Mouse (Mus musculus) CH12.LX (cell line): ENCODE measurements around the gene B4galt3. TPM values are rescaled to one million over a fixed set of nuclear protein-coding genes. Genes with fewer than 3 reads are reported as not detected.
A peak's percentile ranks its signal among the peaks of the same experiment; 100 is the strongest.

Experiments used
- DNase-seq: peaks from one replicate; pipeline ENCODE4 v3.0.0-alpha.2; 2013; ENCODE audit errors: extremely low read depth
- H3K27ac ChIP-seq: 2 replicates; pipeline ENCODE4 v1.5.1; 2012; ENCODE audit warnings: low read depth, mild to moderate bottlenecking, control low read depth, moderate library complexity; ENCODE audit not compliant: insufficient read depth
- H3K27me3 ChIP-seq: replicated peaks from 2 replicates; pipeline ENCODE3; 2012; ENCODE audit warnings: inconsistent platforms
- H3K36me3 ChIP-seq, 2 experiments: replicated peaks in 1 of 2; 2 replicates each; pipeline versions ENCODE3 to v1.6.1; 2012; ENCODE audit warnings: inconsistent platforms in 1 of 2, low read length in 1 of 2, mild to moderate bottlenecking in 1 of 2, mixed read lengths in 1 of 2, moderate library complexity in 1 of 2; ENCODE audit not compliant: control insufficient read depth in 1 of 2, insufficient read depth in 1 of 2
- H3K4me1 ChIP-seq, 2 experiments: 2 replicates each; pipeline ENCODE4 v1.6.1; 2012; ENCODE audit warnings: inconsistent platforms in 1 of 2, moderate library complexity in 1 of 2; ENCODE audit not compliant: insufficient read depth in 2 of 2, control insufficient read depth in 1 of 2
- H3K4me2 ChIP-seq: 2 replicates; pipeline ENCODE4 v1.6.1; 2012; ENCODE audit warnings: low read depth, mild to moderate bottlenecking, control low read depth; ENCODE audit not compliant: poor library complexity, insufficient read depth, severe bottlenecking
- H3K4me3 ChIP-seq, 3 experiments: fragments of 150-350 bp in 1 of 3; sonication (generic) in 1 of 3; replicated peaks in 1 of 3; 2 replicates each; pipeline versions ENCODE3 to v1.5.1; 2011 to 2012; ENCODE audit warnings: low read depth in 2 of 3, low read length in 2 of 3, mild to moderate bottlenecking in 2 of 3, moderate library complexity in 2 of 3, control low read depth in 1 of 3, improper control_type of control experiment in 1 of 3, inconsistent platforms in 1 of 3, mixed read lengths in 1 of 3; ENCODE audit not compliant: poor library complexity in 1 of 3
- H3K79me2 ChIP-seq: replicated peaks from 2 replicates; pipeline ENCODE4 v1.6.1; 2012; ENCODE audit warnings: mild to moderate bottlenecking, moderate library complexity; ENCODE audit not compliant: control insufficient read depth, poor library complexity, insufficient read depth, severe bottlenecking; ENCODE audit errors: extremely low read depth
- H3K9ac ChIP-seq: 2 replicates; pipeline ENCODE4 v1.6.1; 2012; ENCODE audit warnings: low read depth, mild to moderate bottlenecking, control low read depth, moderate library complexity; ENCODE audit not compliant: insufficient read depth
- H3K9me3 ChIP-seq: replicated peaks from 2 replicates; pipeline ENCODE3; 2012; ENCODE audit warnings: low read length, inconsistent platforms, mixed read lengths
- BHLHE40 ChIP-seq: IDR thresholded peaks from 2 replicates; pipeline ENCODE4 v1.6.1; 2011; ENCODE audit warnings: mild to moderate bottlenecking, low read depth, low read length, improper control_type of control experiment
- CHD2 ChIP-seq: IDR thresholded peaks from 2 replicates; pipeline ENCODE4 v1.6.1; 2011; ENCODE audit warnings: low read length, improper control_type of control experiment
- CTCF ChIP-seq, 2 experiments: IDR thresholded peaks in 1 of 2; conservative IDR thresholded peaks in 1 of 2; 2 replicates each; pipeline ENCODE4 v1.5.1; 2011 to 2012; ENCODE audit warnings: low read depth in 2 of 2, low read length in 2 of 2, improper control_type of control experiment in 1 of 2, inconsistent platforms in 1 of 2, mild to moderate bottlenecking in 1 of 2, moderate library complexity in 1 of 2
- E2F4 ChIP-seq: IDR thresholded peaks from 2 replicates; pipeline ENCODE4 v1.6.1; 2011; ENCODE audit warnings: low read depth, low read length, improper control_type of control experiment; ENCODE audit not compliant: insufficient replicate concordance
- ELF1 ChIP-seq: IDR thresholded peaks from 2 replicates; pipeline ENCODE4 v1.6.1; 2014; ENCODE audit warnings: low read depth, mild to moderate bottlenecking, inconsistent platforms, low read length, improper control_type of control experiment
- ETS1 ChIP-seq: conservative IDR thresholded peaks from 2 replicates; pipeline ENCODE4 v1.6.1; 2012; ENCODE audit warnings: low read depth, mild to moderate bottlenecking, inconsistent platforms, low read length, improper control_type of control experiment, moderate library complexity
- IRF4 ChIP-seq: IDR thresholded peaks from 2 replicates; pipeline ENCODE4 v1.6.1; 2014; ENCODE audit warnings: low read depth, mild to moderate bottlenecking, inconsistent platforms, low read length, improper control_type of control experiment
- JUN ChIP-seq: IDR thresholded peaks from 2 replicates; pipeline ENCODE4 v1.6.1; 2011; ENCODE audit warnings: low read depth, mild to moderate bottlenecking, low read length, improper control_type of control experiment, moderate library complexity; ENCODE audit not compliant: insufficient read depth
- JUND ChIP-seq: conservative IDR thresholded peaks from 2 replicates; pipeline ENCODE4 v1.6.1; 2011; ENCODE audit warnings: low read depth, low read length, improper control_type of control experiment
- KAT2A ChIP-seq: IDR thresholded peaks from 2 replicates; pipeline ENCODE4 v1.6.1; 2012; ENCODE audit warnings: low read length, improper control_type of control experiment, inconsistent platforms; ENCODE audit not compliant: insufficient replicate concordance
- MAFK ChIP-seq: IDR thresholded peaks from 2 replicates; pipeline ENCODE4 v1.6.1; 2011; ENCODE audit warnings: low read length, improper control_type of control experiment; ENCODE audit not compliant: insufficient replicate concordance
- MAX ChIP-seq: IDR thresholded peaks from 2 replicates; pipeline ENCODE4 v1.6.1; 2011; ENCODE audit warnings: low read length, improper control_type of control experiment
- MEF2A ChIP-seq: IDR thresholded peaks from 2 replicates; pipeline ENCODE4 v1.6.1; 2014; ENCODE audit warnings: low read depth, mild to moderate bottlenecking, inconsistent platforms, low read length, improper control_type of control experiment, borderline replicate concordance
- MXI1 ChIP-seq: IDR thresholded peaks from 2 replicates; pipeline ENCODE4 v1.6.1; 2011; ENCODE audit warnings: mild to moderate bottlenecking, low read depth, low read length, improper control_type of control experiment
- RAD21 ChIP-seq: IDR thresholded peaks from 2 replicates; pipeline ENCODE4 v1.6.1; 2011; ENCODE audit warnings: low read depth, mild to moderate bottlenecking, low read length, improper control_type of control experiment, moderate library complexity
- SIN3A ChIP-seq: IDR thresholded peaks from 2 replicates; pipeline ENCODE4 v1.6.1; 2012; ENCODE audit warnings: low read length, improper control_type of control experiment, inconsistent platforms
- SMC3 ChIP-seq: IDR thresholded peaks from 2 replicates; pipeline ENCODE4 v1.6.1; 2011; ENCODE audit warnings: low read depth, low read length, improper control_type of control experiment
- TBP ChIP-seq: conservative IDR thresholded peaks from 2 replicates; pipeline ENCODE4 v1.6.1; 2011; ENCODE audit warnings: low read depth, low read length, improper control_type of control experiment
- UBTF ChIP-seq: IDR thresholded peaks from 2 replicates; pipeline ENCODE4 v1.6.1; 2012; ENCODE audit warnings: low read depth, mild to moderate bottlenecking, inconsistent platforms, low read length, improper control_type of control experiment, moderate library complexity
- USF1 ChIP-seq: IDR thresholded peaks from 2 replicates; pipeline ENCODE4 v1.6.1; 2014; ENCODE audit warnings: low read depth, mild to moderate bottlenecking, inconsistent platforms, low read length, improper control_type of control experiment
- USF2 ChIP-seq: conservative IDR thresholded peaks from 2 replicates; pipeline ENCODE4 v1.6.1; 2011; ENCODE audit warnings: low read depth, low read length, improper control_type of control experiment
- ZNF384 ChIP-seq: IDR thresholded peaks from 2 replicates; pipeline ENCODE4 v1.6.1; 2012; ENCODE audit warnings: low read depth, low read length, improper control_type of control experiment, inconsistent platforms
- dilution Hi-C: fragments of 300-500 bp; cut with MboI; formaldehyde crosslinking; loops from 2 replicates; pipeline ENCODE4 v1.14.3; 2020; ENCODE audit warnings: low sequenced_read_pairs; ENCODE audit not compliant: extremely low pct_unique_long_range_greater_than_20kb, extremely low pct_ligation_motif_present
- in situ Hi-C: fragments of 300-500 bp; cut with MboI; formaldehyde crosslinking; loops from 3 replicates; pipeline ENCODE4 v1.14.3; 2019; ENCODE audit warnings: low sequenced_read_pairs, low pct_ligation_motif_present, low pct_unique_long_range_greater_than_20kb, mixed read lengths
- polyA plus RNA-seq: library from polyadenylated mRNA; unstranded; fragments of >175 nt; gene quantifications from 2 replicates; pipeline ENCODE4 v1.2.1, GENCODE M21; 2012; ENCODE audit warnings: low read depth; ENCODE audit not compliant: insufficient read length
- total RNA-seq, 2 experiments: library from RNA; depleted of rRNA; stranded (reverse); fragments of 300-350 nt in 1 of 2; fragments of >200 nt in 1 of 2; gene quantifications; 2 replicates each; pipeline ENCODE4 v1.2.3; 2012 to 2014

B4galt3 gene
- total and polyA plus RNA-seq, 3 experiments, result 19.3 to 27.8 (median 23.1) TPM

GRCm38 (mm10) chr1:171220871-171221270, 49.3 kb upstream of the B4galt3 start:
- in situ Hi-C loops, result loop anchor here (5.0 to 10.0 kb wide), 2 partner anchors 109 to 326 kb away; partner anchors contain the start of gene Cfap126
- Histone ChIP-seq H3K4me2 (peak overlapping the region; percentile 93), H3K79me2 (no peaks in the 10 kb centered on the region), H3K9ac (peak overlapping the region; percentile 80; the same call in 1 of the 2 replicates), H3K9me3 (no peaks in the 10 kb centered on the region), H3K4me3 (peak overlapping the region in 2 of 3 experiments; percentile 67 to 69), H3K36me3 (peaks cover 20 to 34% of the 10 kb centered on the region in 2 experiments), H3K4me1 (peaks cover 9 to 27% of the 10 kb centered on the region in 2 experiments; a peak in 3 of 4 replicates), H3K27me3 (no peaks in the 10 kb centered on the region), H3K27ac (no peak overlapping the region)
- DNase-seq, result peak; percentile 87
- dilution Hi-C loops, result no loop called here
- TF ChIP-seq BHLHE40 (no peak), USF1 (no peak), TBP (no peak; the same call in 1 of the 2 replicates), SMC3 (peak; percentile 92), MEF2A (peak; percentile 30; the same call in 1 of the 2 replicates), SIN3A (no peak), JUN (no peak), RAD21 (peak; percentile 65), KAT2A (no peak), ELF1 (peak; percentile 58; the same call in 1 of the 2 replicates), ZNF384 (no peak), CTCF (conservative IDR thresholded peaks at IDR 0.05 in 1 of 2, IDR thresholded peaks at IDR 0.05 in 1 of 2; ENCODE audit: low read depth in 2 of 2, low read length in 2 of 2) (peak; percentile 76 to 88), E2F4 (no peak), CHD2 (no peak), USF2 (no peak), UBTF (no peak), JUND (no peak), MAFK (peak; percentile 54; the same call in 1 of the 2 replicates), MXI1 (no peak), IRF4 (no peak), MAX (peak; percentile 63; the same call in 1 of the 2 replicates), ETS1 (no peak)
